Mouse (Mus musculus) midbrain, embryonic 13.5 days (tissue): ENCODE measurements around the gene Nsun7. TPM values are rescaled to one million over a fixed set of nuclear protein-coding genes. Genes with fewer than 3 reads are reported as not detected.
A peak's percentile ranks its signal among the peaks of the same experiment; 100 is the strongest.
"Not testable (repeated sequence)": the region's sequence is repeated elsewhere in the genome, so short reads cannot be mapped to it uniquely, and the experiment has no call there.

Experiments used
- ATAC-seq: fragments of 200-750 bp; cut with Nextera tagmentation; 2 replicates; pipeline ENCODE4 v1.8.0; 2017; ENCODE audit warnings: mild to moderate bottlenecking, moderate TSS enrichment, moderate library complexity
- H3K27ac ChIP-seq: fragments of 300-500 bp; sonication (generic); 2 replicates; pipeline ENCODE4 v1.5.1; 2015; ENCODE audit warnings: inconsistent platforms, mild to moderate bottlenecking, moderate library complexity
- H3K27me3 ChIP-seq: fragments of 300-500 bp; sonication (generic); 2 replicates; pipeline ENCODE4 v1.6.1; 2015; ENCODE audit warnings: mild to moderate bottlenecking, inconsistent platforms
- H3K36me3 ChIP-seq: fragments of 300-500 bp; sonication (generic); 2 replicates; pipeline ENCODE4 v1.6.1; 2015; ENCODE audit warnings: mild to moderate bottlenecking, inconsistent platforms
- H3K4me1 ChIP-seq: fragments of 300-500 bp; sonication (generic); replicated peaks from 2 replicates; pipeline ENCODE4 v1.6.1; 2015; ENCODE audit warnings: inconsistent platforms
- H3K4me2 ChIP-seq: fragments of 300-500 bp; sonication (generic); replicated peaks from 2 replicates; pipeline ENCODE4 v1.6.1; 2015; ENCODE audit warnings: moderate library complexity, mild to moderate bottlenecking, inconsistent platforms
- H3K4me3 ChIP-seq: fragments of 300-500 bp; sonication (generic); replicated peaks from 2 replicates; pipeline ENCODE4 v1.5.1; 2015; ENCODE audit warnings: mild to moderate bottlenecking, inconsistent platforms
- H3K9ac ChIP-seq: fragments of 300-500 bp; sonication (generic); replicated peaks from 2 replicates; pipeline ENCODE4 v1.6.1; 2015; ENCODE audit warnings: mild to moderate bottlenecking, inconsistent platforms
- H3K9me3 ChIP-seq: fragments of 300-500 bp; sonication (generic); 2 replicates; pipeline ENCODE4 v1.6.1; 2016; ENCODE audit warnings: mild to moderate bottlenecking, inconsistent platforms
- WGBS: fragments of 180-500 bp; shearing (Covaris S2); methylation state at CpG from one replicate; pipeline ENCODE4 v1.1.7; 2015; 5-methylcytosine and 5-hydroxymethylcytosine counted together
- polyA plus RNA-seq: library from polyadenylated mRNA; unstranded; fragments of >200 nt; fragmentation: Nextera tagmentation; extraction: Ambion mirVana; gene quantifications from 2 replicates; pipeline ENCODE4 v1.2.1, GENCODE M21; 2015

The Nsun7 gene
- polyA plus RNA-seq, 1 experiment from 2014 or later, result 1.7 TPM

DNA sequence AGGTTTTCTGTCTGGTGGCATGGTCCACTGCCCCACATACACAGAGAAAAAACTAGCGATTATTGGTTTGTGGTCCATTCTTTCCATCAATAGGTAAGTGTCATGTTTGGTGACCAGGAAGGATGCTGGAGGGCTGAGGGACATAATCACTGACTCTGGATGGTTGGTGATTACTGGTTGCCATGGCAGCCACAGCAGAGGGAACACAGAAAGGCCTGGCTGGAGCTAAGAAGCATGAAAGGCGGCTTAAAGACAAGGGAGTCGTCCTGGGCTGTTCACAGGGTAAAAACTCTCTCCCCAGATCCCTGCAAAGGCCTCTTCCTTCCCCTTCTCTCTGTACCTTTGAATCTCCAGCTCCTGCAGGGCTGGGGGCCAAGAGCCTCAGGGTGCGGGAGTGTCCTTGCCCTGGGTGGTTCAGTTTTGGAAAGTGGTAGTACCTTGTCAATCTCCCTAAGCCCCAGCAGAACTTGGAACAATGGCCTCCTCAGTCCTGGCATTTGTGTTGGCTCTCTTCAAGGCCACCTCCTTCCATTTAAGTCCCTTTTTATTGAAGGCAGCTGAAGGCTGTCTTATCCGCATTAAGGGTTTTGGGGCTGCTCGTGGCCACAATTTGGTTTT lies 15.5 kb upstream of the Nsun7 start:
- H3K9me3 ChIP-seq, result no peaks in the 10 kb centered on the region
- no peak overlapping the region for H3K9ac ChIP-seq
- 15% methylated on average over 6 of the region's 6 CpGs for WGBS
- no peaks in the 10 kb centered on the region for H3K36me3 ChIP-seq
- H3K27ac ChIP-seq, result peak overlapping the region; percentile 78
- no peak overlapping the region for H3K4me3 ChIP-seq
- 0 out of 2 replicates have a peak overlapping the region, but pooled peaks have one; percentile 9 for H3K4me2 ChIP-seq
- no peaks in the 10 kb centered on the region for H3K27me3 ChIP-seq
- H3K4me1 ChIP-seq, result peaks cover 17% of the 10 kb centered on the region
- peak; percentile 88 for ATAC-seq

DNA sequence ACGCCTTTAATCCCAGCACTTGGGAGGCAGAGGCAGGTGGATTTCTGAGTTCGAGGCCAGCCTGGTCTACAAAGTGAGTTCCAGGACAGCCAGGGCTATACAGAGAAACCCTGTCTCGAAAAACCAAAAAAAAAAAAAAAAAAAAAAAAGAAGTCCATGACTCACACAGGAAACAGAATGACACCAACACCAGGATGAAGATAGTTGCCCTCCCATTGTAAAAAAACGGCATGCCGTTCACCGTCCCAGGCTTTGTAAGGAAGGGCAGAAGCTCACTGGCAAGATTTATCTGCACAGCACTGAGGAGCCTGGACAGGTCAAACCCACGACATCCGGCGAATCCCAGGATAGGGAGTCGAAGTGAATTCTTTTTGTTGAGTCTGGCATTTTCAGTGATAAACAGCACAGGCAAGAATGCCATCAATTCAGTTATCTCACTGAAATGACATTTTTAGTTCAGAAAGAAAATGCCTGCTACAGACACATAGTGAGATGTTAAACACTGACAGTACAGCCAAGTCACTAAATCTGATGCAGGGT lies 13.7 kb upstream of the Nsun7 start:
- Histone ChIP-seq H3K4me1 (peaks cover 17% of the 10 kb centered on the region), H3K9me3 (no peaks in the 10 kb centered on the region), H3K27ac (no peak overlapping the region), H3K27me3 (no peaks in the 10 kb centered on the region), H3K9ac (no peak overlapping the region), H3K36me3 (no peaks in the 10 kb centered on the region), H3K4me2 (no peak overlapping the region), H3K4me3 (no peak overlapping the region)
- 87% methylated on average over 9 of the region's 10 CpGs for WGBS
- ATAC-seq, result no peak

DNA sequence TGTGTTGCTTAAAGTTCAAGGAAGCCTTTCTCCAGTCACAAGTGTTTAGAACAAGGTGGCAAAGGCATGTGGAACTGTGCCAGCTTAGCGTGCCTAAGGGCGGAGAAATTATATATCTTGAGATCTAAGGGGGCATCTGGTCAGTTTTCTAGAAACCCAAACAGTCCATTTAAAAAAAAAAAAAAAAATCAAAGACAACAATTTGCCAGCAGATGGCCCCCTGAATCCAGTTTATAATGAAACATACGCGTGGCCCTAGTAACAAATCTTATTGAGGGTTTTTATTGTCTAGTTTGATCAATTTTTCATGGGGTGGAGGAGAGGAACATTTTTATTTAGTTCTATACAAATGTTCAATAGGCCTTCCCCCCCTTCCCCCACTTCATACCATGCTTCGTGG lies 6.5 kb upstream of the Nsun7 start:
- H3K27me3 ChIP-seq, result no peaks in the 10 kb centered on the region
- H3K4me3 ChIP-seq, result no peak overlapping the region
- H3K4me1 ChIP-seq, result no peaks in the 10 kb centered on the region
- no peak overlapping the region for H3K4me2 ChIP-seq
- no peak overlapping the region for H3K9ac ChIP-seq
- H3K27ac ChIP-seq, result no peak overlapping the region
- H3K9me3 ChIP-seq, result peaks cover 3% of the 10 kb centered on the region; the same call in 1 of the 2 replicates
- ATAC-seq, result no peak
- H3K36me3 ChIP-seq, result no peaks in the 10 kb centered on the region
- 60% methylated on average over 5 of the region's 5 CpGs for WGBS

DNA sequence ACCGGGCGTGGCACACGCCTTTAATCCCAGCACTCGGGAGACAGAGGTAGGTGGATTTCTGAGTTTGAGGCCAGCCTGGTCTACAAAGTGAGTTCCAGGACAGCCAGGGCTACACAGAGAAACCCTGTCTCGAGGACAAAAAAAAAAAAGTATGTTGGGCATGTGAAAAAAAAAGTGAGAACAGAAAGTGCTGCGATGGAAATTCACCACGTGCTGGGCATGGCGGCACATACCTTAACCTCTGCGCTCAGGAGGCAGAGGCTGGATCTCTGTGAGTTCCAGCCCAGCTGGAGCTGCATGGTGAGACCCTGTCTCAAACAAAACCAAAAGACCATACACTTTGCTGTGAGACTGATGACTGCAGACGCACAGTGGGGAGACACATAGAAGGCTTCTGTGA lies 4.7 kb upstream of the Nsun7 start:
- Histone ChIP-seq H3K27me3 (no peaks in the 10 kb centered on the region), H3K9me3 (peaks cover 3% of the 10 kb centered on the region; the same call in 1 of the 2 replicates), H3K4me1 (peaks cover 3% of the 10 kb centered on the region), H3K4me2 (no peak overlapping the region), H3K4me3 (no peak overlapping the region), H3K36me3 (no peaks in the 10 kb centered on the region), H3K27ac (no peak overlapping the region), H3K9ac (no peak overlapping the region)
- 91% methylated on average over 10 of the region's 10 CpGs for WGBS
- ATAC-seq, result no peak

DNA sequence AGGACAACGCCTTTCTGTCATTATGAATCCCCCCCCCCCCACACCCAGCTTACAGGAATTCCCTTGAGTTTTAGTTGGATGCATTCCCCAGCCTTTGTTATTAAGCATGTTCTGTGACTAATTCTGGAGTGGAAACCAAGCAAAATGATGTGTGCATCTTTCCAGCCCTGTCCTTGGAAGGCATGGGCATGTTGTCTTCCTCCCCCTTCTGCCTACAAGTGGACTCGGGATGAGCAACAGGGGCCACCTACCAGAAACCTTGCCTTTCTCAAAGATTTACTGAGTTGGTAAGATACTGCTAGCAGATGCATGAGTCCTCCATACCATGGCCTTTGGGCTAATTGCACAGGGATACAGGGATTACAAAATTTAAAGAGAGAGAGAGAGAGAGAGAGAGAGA lies 697 bp upstream of the Nsun7 start:
- 58% methylated on average over 2 of the region's 2 CpGs for WGBS
- no peak overlapping the region for H3K9ac ChIP-seq
- no peaks in the 10 kb centered on the region for H3K36me3 ChIP-seq
- H3K4me3 ChIP-seq, result no peak overlapping the region
- peaks cover 3% of the 10 kb centered on the region for H3K4me1 ChIP-seq
- H3K4me2 ChIP-seq, result no peak overlapping the region
- no peak overlapping the region for H3K27ac ChIP-seq
- ATAC-seq, result no peak
- H3K9me3 ChIP-seq, result no peaks in the 10 kb centered on the region
- H3K27me3 ChIP-seq, result no peaks in the 10 kb centered on the region

DNA sequence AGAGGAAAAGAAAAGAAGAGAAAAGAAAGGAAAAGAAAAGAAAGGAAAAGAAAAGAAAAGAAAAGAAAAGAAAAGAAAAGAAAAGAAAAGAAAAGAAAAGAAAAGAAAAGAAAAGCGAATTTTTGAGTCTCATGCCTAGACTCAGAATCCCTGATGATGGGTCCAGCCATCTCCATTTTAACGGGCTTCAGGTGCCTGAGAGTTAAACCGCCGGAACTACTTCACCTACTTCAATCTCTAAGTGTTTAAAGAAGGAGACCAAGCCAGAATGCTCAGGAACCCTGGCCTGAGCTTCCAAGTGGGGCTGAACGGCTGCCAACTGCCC lies 304 bp upstream of the Nsun7 start:
- H3K27ac ChIP-seq, result not testable (repeated sequence)

DNA sequence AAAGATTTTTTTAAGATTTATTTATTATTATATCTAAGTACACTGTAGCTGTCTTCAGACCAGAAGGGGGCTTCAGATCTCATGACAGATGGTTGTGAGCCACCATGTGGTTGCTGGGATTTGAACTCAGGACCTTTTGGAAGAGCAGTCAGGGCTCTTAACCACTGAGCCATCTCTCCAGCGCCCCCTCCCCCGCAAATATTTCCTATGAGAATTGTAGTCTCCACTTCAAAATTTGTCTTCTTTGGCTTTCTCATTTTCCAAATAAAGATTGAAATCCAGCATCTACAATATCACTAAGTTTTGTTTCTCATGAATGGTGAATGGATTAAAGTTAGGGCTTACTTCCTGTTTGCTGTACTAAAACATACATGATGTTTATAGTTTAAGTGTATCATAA lies 2.8 kb downstream of the Nsun7 start:
- 88% methylated on average over 2 of the region's 2 CpGs for whole genome bisulfite sequencing
- H3K4me3 ChIP-seq, result no peak overlapping the region
- H3K27me3 ChIP-seq, result no peaks in the 10 kb centered on the region
- peaks cover 3% of the 10 kb centered on the region for H3K4me1 ChIP-seq
- H3K27ac ChIP-seq, result no peak overlapping the region
- no peak for ATAC-seq
- H3K9ac ChIP-seq, result no peak overlapping the region
- no peaks in the 10 kb centered on the region for H3K9me3 ChIP-seq
- H3K4me2 ChIP-seq, result no peak overlapping the region
- no peaks in the 10 kb centered on the region for H3K36me3 ChIP-seq

More for the DNA sequence above, 304 bp upstream of the Nsun7 start:
- peak overlapping the region; percentile 65 for H3K4me2 ChIP-seq
- not testable (repeated sequence) for H3K27me3 ChIP-seq, H3K4me1 ChIP-seq, ATAC-seq, H3K36me3 ChIP-seq, H3K9me3 ChIP-seq
- H3K4me3 ChIP-seq, result peak overlapping the region; percentile 54
- WGBS, result 3% methylated on average over 5 of the region's 5 CpGs
- peak overlapping the region; percentile 79 for H3K9ac ChIP-seq

DNA sequence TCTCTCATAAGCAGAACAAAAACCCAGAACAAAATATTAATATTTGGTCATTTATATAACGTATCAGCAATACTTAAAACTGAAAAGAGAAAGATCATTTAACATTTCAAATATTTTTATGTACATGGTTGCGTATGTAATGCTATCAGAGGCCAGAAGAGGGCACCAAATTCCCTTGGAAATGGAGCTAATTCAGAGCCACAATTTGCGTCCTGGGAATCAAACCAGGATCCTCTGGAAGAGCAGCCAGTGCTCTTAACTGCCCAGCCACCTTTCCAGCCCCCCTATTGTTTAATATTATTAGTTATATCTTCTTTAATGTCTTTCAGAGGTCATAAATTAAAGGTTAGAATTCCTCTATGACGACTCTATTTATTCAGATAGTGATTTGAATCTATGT lies 3.7 kb downstream of the Nsun7 start:
- H3K9ac ChIP-seq, result no peak overlapping the region
- H3K27ac ChIP-seq, result no peak overlapping the region
- H3K4me3 ChIP-seq, result no peak overlapping the region
- no peaks in the 10 kb centered on the region for H3K36me3 ChIP-seq
- H3K27me3 ChIP-seq, result no peaks in the 10 kb centered on the region
- WGBS, result 28% methylated on average over 4 of the region's 4 CpGs
- no peak overlapping the region for H3K4me2 ChIP-seq
- no peaks in the 10 kb centered on the region for H3K9me3 ChIP-seq
- no peak for ATAC-seq
- peaks cover 3% of the 10 kb centered on the region for H3K4me1 ChIP-seq

DNA sequence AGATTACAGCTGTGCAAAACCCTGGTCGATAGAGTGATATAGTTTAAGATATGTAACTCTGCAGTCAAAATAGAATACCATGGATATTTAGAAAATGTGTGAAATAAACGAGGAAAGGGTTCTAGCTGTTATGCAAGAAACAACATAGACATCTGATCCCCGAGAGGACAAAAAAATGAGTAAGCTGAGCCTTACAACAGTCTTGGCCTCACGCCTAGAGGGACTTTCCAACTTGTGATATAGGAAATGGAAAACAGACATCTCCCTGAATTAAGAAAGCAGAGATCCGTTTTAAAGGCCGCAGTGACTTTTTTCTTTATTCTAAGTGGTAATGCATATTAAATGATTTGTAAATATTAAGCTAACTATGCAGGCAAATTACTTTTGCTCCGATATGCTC lies 9.9 kb downstream of the Nsun7 start:
- no peaks in the 10 kb centered on the region for H3K27me3 ChIP-seq
- H3K36me3 ChIP-seq, result no peaks in the 10 kb centered on the region
- ATAC-seq, result no peak
- H3K4me2 ChIP-seq, result no peak overlapping the region
- no peaks in the 10 kb centered on the region for H3K4me1 ChIP-seq
- WGBS, result 90% methylated on average over 7 of the region's 7 CpGs
- H3K4me3 ChIP-seq, result no peak overlapping the region
- H3K27ac ChIP-seq, result no peak overlapping the region
- no peaks in the 10 kb centered on the region for H3K9me3 ChIP-seq
- H3K9ac ChIP-seq, result no peak overlapping the region

DNA sequence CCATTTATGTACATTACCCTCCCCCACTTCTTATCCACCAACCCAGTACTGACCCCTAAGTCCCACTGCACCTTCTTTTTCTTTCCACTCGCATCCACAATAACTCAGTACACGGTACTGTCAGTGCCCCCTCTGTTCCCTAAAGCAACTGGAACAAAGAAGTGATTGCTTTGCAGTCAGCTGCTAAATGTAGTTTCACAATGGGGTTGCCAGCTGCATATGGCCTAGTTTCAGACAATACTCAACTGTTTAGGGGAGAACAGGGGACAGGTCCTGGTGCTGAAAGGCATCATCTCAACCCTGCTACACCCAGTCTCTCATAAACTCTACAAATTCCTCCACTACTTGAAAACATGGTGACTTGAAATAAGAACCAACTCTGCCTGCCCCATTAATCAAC lies 11.4 kb downstream of the Nsun7 start:
- H3K4me1 ChIP-seq, result no peaks in the 10 kb centered on the region
- ATAC-seq, result no peak
- 63% methylated on average over 2 of the region's 2 CpGs for WGBS

DNA sequence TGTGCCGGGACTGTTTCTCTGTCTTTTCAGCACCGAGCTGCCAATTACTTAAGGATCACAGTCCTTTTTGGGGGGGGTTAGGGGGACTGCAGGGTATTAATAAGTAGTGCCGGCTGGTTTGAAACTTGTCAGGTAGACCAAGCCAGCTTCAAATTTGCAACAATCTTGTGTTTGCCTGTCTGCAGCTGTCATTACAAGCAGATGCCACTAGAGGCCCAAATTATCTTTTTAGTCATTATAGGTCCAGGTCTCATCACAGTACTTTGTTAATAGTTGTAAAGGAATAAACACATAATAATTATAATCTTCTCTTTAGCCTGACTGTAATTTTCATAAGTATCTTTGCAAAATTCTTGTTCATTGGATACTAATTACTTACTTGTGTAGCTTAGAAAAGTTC lies 14.7 kb downstream of the Nsun7 start:
- Histone ChIP-seq H3K4me3 (no peak overlapping the region), H3K9ac (no peak overlapping the region), H3K4me1 (no peaks in the 10 kb centered on the region), H3K9me3 (no peaks in the 10 kb centered on the region), H3K27ac (no peak overlapping the region), H3K27me3 (no peaks in the 10 kb centered on the region), H3K36me3 (no peaks in the 10 kb centered on the region), H3K4me2 (no peak overlapping the region)
- no peak for ATAC-seq
- 54% methylated on average over 3 of the region's 3 CpGs for WGBS

More for the DNA sequence above, 11.4 kb downstream of the Nsun7 start:
- H3K9me3 ChIP-seq, result no peaks in the 10 kb centered on the region
- H3K36me3 ChIP-seq, result no peaks in the 10 kb centered on the region
- no peak overlapping the region for H3K9ac ChIP-seq
- no peak overlapping the region for H3K4me2 ChIP-seq
- no peak overlapping the region for H3K4me3 ChIP-seq
- no peak overlapping the region for H3K27ac ChIP-seq
- no peaks in the 10 kb centered on the region for H3K27me3 ChIP-seq

DNA sequence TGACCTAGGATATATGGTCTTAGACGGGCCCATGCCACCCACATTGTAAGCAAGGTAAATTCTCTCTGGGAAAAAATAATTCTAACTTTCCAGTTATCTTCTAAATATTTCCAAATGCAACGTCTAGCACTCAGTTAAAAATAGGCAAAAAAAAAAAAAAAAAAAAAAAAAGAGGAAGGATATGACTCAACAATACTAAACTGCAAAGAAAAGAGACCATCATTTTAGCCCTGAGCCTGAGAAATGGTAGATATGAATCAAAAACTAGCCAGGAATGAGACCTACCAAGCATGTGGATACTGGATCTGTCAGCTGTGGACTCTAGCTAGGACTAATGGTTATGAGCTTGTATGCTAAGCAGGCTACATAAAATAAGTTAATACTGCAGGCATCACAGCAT lies 20.0 kb downstream of the Nsun7 start:
- H3K9me3 ChIP-seq, result no peaks in the 10 kb centered on the region
- H3K4me3 ChIP-seq, result no peak overlapping the region
- H3K4me2 ChIP-seq, result no peak overlapping the region
- no peak overlapping the region for H3K9ac ChIP-seq
- H3K4me1 ChIP-seq, result no peaks in the 10 kb centered on the region
- no peaks in the 10 kb centered on the region for H3K27me3 ChIP-seq
- no peak for ATAC-seq
- no peaks in the 10 kb centered on the region for H3K36me3 ChIP-seq
- WGBS, result 82% methylated on average over 2 of the region's 2 CpGs
- no peak overlapping the region for H3K27ac ChIP-seq

DNA sequence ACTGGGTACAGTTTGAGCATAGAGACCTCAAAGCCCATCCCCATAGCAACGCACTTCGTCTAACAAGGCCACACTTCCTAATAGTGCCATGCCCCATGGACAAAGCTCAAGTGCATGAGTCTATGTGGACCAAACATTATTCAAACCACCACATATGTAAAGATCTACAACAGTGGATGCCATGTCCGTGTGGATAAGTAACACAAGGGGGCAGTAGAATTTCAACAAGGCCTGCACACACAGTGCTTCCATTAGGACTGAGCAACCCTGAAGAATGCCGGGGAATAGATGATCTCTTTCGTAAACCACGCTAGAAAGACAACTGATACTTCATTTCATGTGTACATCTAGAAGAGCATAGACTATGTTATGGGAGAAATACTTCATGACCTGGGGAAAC lies 21.0 kb downstream of the Nsun7 start:
- ATAC-seq, result no peak
- Histone ChIP-seq H3K36me3 (no peaks in the 10 kb centered on the region), H3K4me3 (no peak overlapping the region), H3K4me2 (no peak overlapping the region), H3K27me3 (no peaks in the 10 kb centered on the region), H3K9ac (no peak overlapping the region), H3K27ac (no peak overlapping the region), H3K4me1 (no peaks in the 10 kb centered on the region), H3K9me3 (0 out of 2 replicates have a peak, but pooled peaks cover 3% of the 10 kb centered on the region)
- 74% methylated on average over 6 of the region's 6 CpGs for WGBS
